Comparison of ENCODE assay signal across 18 mouse cellular contexts in the genomic region with DNA sequence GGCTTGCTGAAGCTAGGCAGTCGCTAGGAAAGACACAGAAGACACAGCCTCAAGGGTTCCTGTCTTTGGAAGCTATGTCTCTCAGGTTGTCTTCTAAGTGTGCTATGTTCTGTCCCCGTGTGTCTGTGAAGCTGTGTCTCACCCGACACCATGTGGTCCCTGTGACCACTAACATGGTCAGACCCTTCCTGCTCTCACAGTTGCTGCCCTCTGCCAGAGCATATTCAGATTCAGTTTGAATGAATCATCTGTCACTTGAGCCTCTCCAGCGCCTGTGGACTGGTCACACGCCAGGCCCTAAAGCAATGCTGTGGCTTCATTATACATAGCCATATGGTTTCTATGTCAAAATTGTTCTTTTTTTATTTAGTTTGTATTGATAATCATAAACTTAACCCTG. TPM values are rescaled to one million over a fixed set of nuclear protein-coding genes. Genes with fewer than 3 reads are reported as not detected.
A peak's percentile ranks its signal among the peaks of the same experiment; 100 is the strongest.
DNase-seq lines count a peak whose midpoint lies in the region; ATAC-seq and TF ChIP-seq lines count a peak whose summit lies in the region.
"Had no signal": no experiment of that assay in that cellular context is flagged by ENCODE, and none has a peak within 500 bp of the region (broad histone marks: within the 10 kb centered on the region; RNA-seq: fewer than 3 reads in every experiment).

No protein-coding gene starts in this region.

- no peak for ATAC-seq in forebrain, embryonic 15.5 days (replicated peaks)
- ATAC-seq in midbrain, embryonic 11.5 days (ENCODE audit: low FRiP score) = no peak
- ATAC-seq: forebrain, embryonic 13.5 days; intestine, embryonic 16.5 days had no signal

- no peaks in the 10 kb centered on the region for H3K36me3 ChIP-seq in forebrain, embryonic 15.5 days
- no peaks in the 10 kb centered on the region for H3K36me3 ChIP-seq in midbrain, embryonic 11.5 days (ENCODE audit: control insufficient read depth, insufficient read depth, low read length)
- H3K36me3 ChIP-seq: embryonic facial prominence, embryonic 12.5 days; heart, embryonic 13.5 days; hindbrain, embryonic 15.5 days had no signal

- no peak for TF ChIP-seq CTCF in gastrocnemius, adult 2 months (IDR thresholded peaks at IDR 0.05)
- TF ChIP-seq CTCF in embryonic fibroblast, embryonic 13.5 days (IDR thresholded peaks at IDR 0.05; ENCODE audit: borderline replicate concordance, insufficient read depth, low read length) = no peak

- H3K4me1 ChIP-seq in embryonic fibroblast, embryonic 13.5 days (ENCODE audit: control insufficient read depth, insufficient read depth, low read length) = peaks cover 16% of the 10 kb centered on the region
- H3K4me1 ChIP-seq in forebrain, embryonic 15.5 days = no peaks in the 10 kb centered on the region
- H3K4me1 ChIP-seq in midbrain, embryonic 11.5 days (ENCODE audit: control insufficient read depth, insufficient read depth, low read length) = peaks cover 3% of the 10 kb centered on the region; the same call in 1 of the 2 replicates
- H3K4me1 ChIP-seq: forebrain, embryonic 13.5 days; hindbrain, embryonic 15.5 days had no signal

- no peak overlapping the region for H3K4me3 ChIP-seq in gastrocnemius, adult 2 months
- H3K4me3 ChIP-seq in embryonic fibroblast, embryonic 13.5 days (ENCODE audit: insufficient read depth, low read length) = no peak overlapping the region
- H3K4me3 ChIP-seq in forebrain, embryonic 15.5 days = no peak overlapping the region
- no peak overlapping the region for H3K4me3 ChIP-seq in midbrain, embryonic 11.5 days (ENCODE audit: low read depth, low read length)
- H3K4me3 ChIP-seq: embryonic facial prominence, embryonic 12.5 days; forebrain, embryonic 13.5 days; heart, embryonic 13.5 days; hindbrain, embryonic 15.5 days had no signal

- no peak overlapping the region for H3K4me2 ChIP-seq in forebrain, embryonic 15.5 days (replicated peaks)
- no peak overlapping the region for H3K4me2 ChIP-seq in midbrain, embryonic 11.5 days
- H3K4me2 ChIP-seq: embryonic facial prominence, embryonic 12.5 days; forebrain, embryonic 13.5 days; heart, embryonic 13.5 days; hindbrain, embryonic 15.5 days had no signal

- H3K27me3 ChIP-seq in forebrain, embryonic 15.5 days = no peaks in the 10 kb centered on the region
- H3K27me3 ChIP-seq in midbrain, embryonic 11.5 days (ENCODE audit: control insufficient read depth, insufficient read depth, low read length) = no peaks in the 10 kb centered on the region
- H3K27me3 ChIP-seq: CH12.LX; embryonic facial prominence, embryonic 12.5 days; forebrain, embryonic 13.5 days; heart, embryonic 13.5 days; hindbrain, embryonic 15.5 days had no signal

- 87% methylated on average over 5 of the region's 5 CpGs for WGBS in forebrain, embryonic 15.5 days
- 80% methylated on average over 5 of the region's 5 CpGs for WGBS in midbrain, embryonic 11.5 days

- H3K9ac ChIP-seq in forebrain, embryonic 15.5 days (replicated peaks) = no peak overlapping the region
- no peak overlapping the region for H3K9ac ChIP-seq in midbrain, embryonic 11.5 days (ENCODE audit: low read length)
- H3K9ac ChIP-seq: embryonic facial prominence, embryonic 12.5 days; forebrain, embryonic 13.5 days; heart, embryonic 13.5 days; hindbrain, embryonic 15.5 days had no signal

- TF ChIP-seq POLR2A in embryonic fibroblast, embryonic 13.5 days (IDR thresholded peaks at IDR 0.05; ENCODE audit: low read depth, low read length) = no peak

- intact Hi-C loops in gastrocnemius, adult 2 months (cut with DNase I) = no loop called here
- intact Hi-C loops in gastrocnemius, postnatal 14 days (cut with DNase I; ENCODE audit: low total_unique reads) = no loop called here

- H3K27ac ChIP-seq in gastrocnemius, adult 2 months = peak overlapping the region; percentile 69; the same call in 1 of the 2 replicates
- H3K27ac ChIP-seq in embryonic fibroblast, embryonic 13.5 days (ENCODE audit: insufficient read depth, low read length) = peak overlapping the region; percentile 94
- no peak overlapping the region for H3K27ac ChIP-seq in forebrain, embryonic 15.5 days (replicated peaks)
- no peak overlapping the region for H3K27ac ChIP-seq in midbrain, embryonic 11.5 days (ENCODE audit: low read depth, low read length)
- H3K27ac ChIP-seq: embryonic facial prominence, embryonic 12.5 days; forebrain, embryonic 13.5 days; heart, embryonic 13.5 days; hindbrain, embryonic 15.5 days had no signal

- no peak for DNase-seq in gastrocnemius, adult 2 months
- no peak for DNase-seq in gastrocnemius, postnatal 14 days
- peak; percentile 16 for DNase-seq in MN1 (ENCODE audit: low spot score)
- DNase-seq in midbrain, embryonic 11.5 days (ENCODE audit: low spot score, missing footprints) = no peak
- DNase-seq: adrenal gland, adult 2 months; adrenal gland, postnatal 25 days; cerebellum, adult 2 months; gastrocnemius, postnatal 10 days; heart, postnatal 36 days; kidney, adult 2 months had no signal

- no peaks in the 10 kb centered on the region for H3K9me3 ChIP-seq in forebrain, embryonic 15.5 days
- no peaks in the 10 kb centered on the region for H3K9me3 ChIP-seq in midbrain, embryonic 11.5 days (ENCODE audit: control insufficient read depth, low read length)
- H3K9me3 ChIP-seq: embryonic facial prominence, embryonic 12.5 days; forebrain, embryonic 13.5 days; heart, embryonic 13.5 days; hindbrain, embryonic 15.5 days had no signal

RNA-seq across cellular contexts. Expression of a gene that starts 46.6 kb away (rescaled TPM):
- 10 to 100 TPM; 16.5 to 28.2 TPM for total RNA-seq in gastrocnemius, adult 2 months (2021)
- total RNA-seq in gastrocnemius, postnatal 14 days (2021) = 10 to 100 TPM; 54.0 to 64.5 TPM
- 720 and 799 TPM in 2 replicates for polyA plus RNA-seq in embryonic fibroblast, embryonic 13.5 days (2011; ENCODE audit: insufficient read length, low read depth, missing spikeins)
- 645 and 663 TPM in 2 replicates for polyA plus RNA-seq in forebrain, embryonic 15.5 days (2015; fragmentation: Nextera tagmentation; extraction: Ambion mirVana)
- 1,158 and 1,201 TPM in 2 replicates for polyA plus RNA-seq in midbrain, embryonic 11.5 days (2014; fragmentation: Nextera tagmentation; extraction: Ambion mirVana)

Comparison
In these comparisons a context has a peak if more than half of its experiments do, and no peak if none do; other contexts are left out.
1. H3K27ac ChIP-seq: peak in gastrocnemius, adult 2 months (single experiment) and embryonic fibroblast, embryonic 13.5 days (single experiment); none in forebrain, embryonic 15.5 days (single experiment) and midbrain, embryonic 11.5 days (single experiment).